Mouse (Mus musculus): ENCODE measurements around the gene Myom1.

GRCm38 (mm10) chr17:71013105-71013504 lies 10.7 kb downstream of the Myom1 start:
- no peak for TF ChIP-seq CTCF (IDR thresholded peaks at IDR 0.05)
- TF ChIP-seq EP300 (IDR thresholded peaks at IDR 0.05): no peak
